Mouse (Mus musculus) forebrain, embryonic 10.5 days (tissue): Measurements from ENCODE around the gene Cln3. TPM values are rescaled to one million over a fixed set of nuclear protein-coding genes. Genes with fewer than 3 reads are reported as not detected.

Experiments used
- DNase-seq: peaks from one replicate; pipeline ENCODE4 v3.0.0-alpha.2; 2017; ENCODE audit warnings: low spot score; ENCODE audit errors: extremely low spot score
- H3K27ac ChIP-seq: fragments of 300-500 bp; sonication (generic); 2 replicates; pipeline ENCODE4 v1.5.1; 2016; ENCODE audit warnings: mild to moderate bottlenecking
- H3K27me3 ChIP-seq: fragments of 300-500 bp; sonication (generic); 2 replicates; pipeline ENCODE4 v1.6.1; 2016; ENCODE audit warnings: mild to moderate bottlenecking; ENCODE audit not compliant: poor library complexity, severe bottlenecking
- H3K36me3 ChIP-seq: fragments of 300-500 bp; sonication (generic); replicated peaks from 2 replicates; pipeline ENCODE4 v1.6.1; 2016; ENCODE audit warnings: mild to moderate bottlenecking, moderate library complexity
- H3K4me1 ChIP-seq: fragments of 300-500 bp; sonication (generic); 2 replicates; pipeline ENCODE4 v1.6.1; 2016
- H3K4me3 ChIP-seq: fragments of 300-500 bp; sonication (generic); 2 replicates; pipeline ENCODE4 v1.5.1; 2016; ENCODE audit warnings: mild to moderate bottlenecking, moderate library complexity
- H3K9me3 ChIP-seq: fragments of 300-500 bp; sonication (generic); 2 replicates; pipeline ENCODE4 v1.6.1; 2016; ENCODE audit warnings: mild to moderate bottlenecking, moderate library complexity
- WGBS: fragments of 180-500 bp; shearing (Covaris S2); methylation state at CpG from one replicate; pipeline ENCODE4 v1.1.7; 2016; 5-methylcytosine and 5-hydroxymethylcytosine counted together
- microRNA-seq: library from miRNA; unstranded; fragments of <30 nt; microRNA quantifications from one replicate; pipeline ENCODE4, GENCODE M21; 2017
- polyA plus RNA-seq: library from polyadenylated mRNA; unstranded; fragments of >200 nt; fragmentation: Nextera tagmentation; extraction: Ambion mirVana; gene quantifications from 2 replicates; pipeline ENCODE4 v1.2.1, GENCODE M21; 2016

Gene Cln3
- polyA plus RNA-seq, 1 experiment from 2014 or later: 20.7 TPM

GRCm38 (mm10) chr7:126537820-126538585 lies 47.6 kb downstream of the Cln3 start:
- no peak for DNase-seq
- Histone ChIP-seq H3K9me3 (no peaks in the 10 kb centered on the region), H3K4me1 (peaks cover 10% of the 10 kb centered on the region), H3K4me3 (no peak overlapping the region), H3K27me3 (peaks cover 29% of the 10 kb centered on the region), H3K36me3 (no peaks in the 10 kb centered on the region), H3K27ac (no peak overlapping the region)
- 76% methylated on average over 5 of the region's 5 CpGs for WGBS

- Histone ChIP-seq H3K27ac (peak overlapping the region; percentile 81; the same call in 1 of the 2 replicates), H3K36me3 (no peaks in the 10 kb centered on the region)
- peak; percentile 21 for DNase-seq
Measured at GRCm38 (mm10) chr7:126536466-126536865, 49.2 kb downstream of the Cln3 start.

GRCm38 (mm10) chr7:126535766-126536165 lies 49.9 kb downstream of the Cln3 start:
- Histone ChIP-seq H3K27ac (peak overlapping the region; percentile 81), H3K9me3 (no peaks in the 10 kb centered on the region), H3K36me3 (no peaks in the 10 kb centered on the region), H3K27me3 (peaks cover 29% of the 10 kb centered on the region), H3K4me1 (peaks cover 10% of the 10 kb centered on the region), H3K4me3 (peak overlapping the region; percentile 57)
- DNase-seq: peak; percentile 53
- 2% methylated on average over 28 of the region's 28 CpGs for WGBS

More at GRCm38 (mm10) chr7:126536466-126536865, 49.2 kb downstream of the Cln3 start:
- 63% methylated on average over 9 of the region's 9 CpGs for WGBS
- Histone ChIP-seq H3K4me1 (peaks cover 10% of the 10 kb centered on the region), H3K9me3 (no peaks in the 10 kb centered on the region), H3K4me3 (peak overlapping the region; percentile 57), H3K27me3 (peaks cover 29% of the 10 kb centered on the region)

- WGBS: 84% methylated on average over 1 of the region's 1 CpGs
Measured at GRCm38 (mm10) chr7:126533434-126533833, 52.2 kb downstream of the Cln3 start.

GRCm38 (mm10) chr7:126528166-126528577 lies 57.4 kb downstream of the Cln3 start:
- Histone ChIP-seq H3K4me3 (no peak overlapping the region; the same call in 1 of the 2 replicates), H3K4me1 (peaks cover 3% of the 10 kb centered on the region; the same call in 1 of the 2 replicates), H3K36me3 (no peaks in the 10 kb centered on the region), H3K27me3 (no peaks in the 10 kb centered on the region), H3K27ac (peak overlapping the region; percentile 87), H3K9me3 (no peaks in the 10 kb centered on the region)
- 20% methylated on average over 1 of the region's 1 CpGs for WGBS
- DNase-seq: peak; percentile 39

More at GRCm38 (mm10) chr7:126533434-126533833, 52.2 kb downstream of the Cln3 start:
- no peak for DNase-seq
- Histone ChIP-seq H3K9me3 (no peaks in the 10 kb centered on the region), H3K27me3 (peaks cover 29% of the 10 kb centered on the region), H3K4me1 (peaks cover 10% of the 10 kb centered on the region), H3K36me3 (no peaks in the 10 kb centered on the region), H3K27ac (no peak overlapping the region), H3K4me3 (no peak overlapping the region)

GRCm38 (mm10) chr7:126523316-126523715 lies 62.3 kb downstream of the Cln3 start:
- no peak for DNase-seq
- Histone ChIP-seq H3K27me3 (no peaks in the 10 kb centered on the region), H3K9me3 (no peaks in the 10 kb centered on the region), H3K4me1 (peaks cover 6% of the 10 kb centered on the region; the same call in 1 of the 2 replicates), H3K36me3 (no peaks in the 10 kb centered on the region), H3K27ac (no peak overlapping the region), H3K4me3 (no peak overlapping the region)
- 85% methylated on average over 3 of the region's 3 CpGs for WGBS

Small RNAs within 50 kb of the gene (microRNA-seq; reads per million reads assigned to microRNA genes)
- gene Mir7059: not detected

Other genes starting within 250 kb of the Cln3 start
- 2.0 and 2.4 TPM in 2 replicates for gene Lat, start 216.2 kb downstream of the Cln3 start, polyA plus RNA-seq
- 64.7 and 68.6 TPM in 2 replicates for gene Spns1, start 208.4 kb downstream of the Cln3 start, polyA plus RNA-seq
- 2.6 and 2.8 TPM in 2 replicates for gene Nfatc2ip, start 189.1 kb downstream of the Cln3 start, polyA plus RNA-seq
- 0.07 and 0.14 TPM in 2 replicates for gene Cd19, start 170.9 kb downstream of the Cln3 start, polyA plus RNA-seq
- 24.8 and 25.5 TPM in 2 replicates for gene Rabep2, start 157.1 kb downstream of the Cln3 start, polyA plus RNA-seq
- gene Atp2a1, start 122.7 kb downstream of the Cln3 start, polyA plus RNA-seq: 0.33 TPM in 2 replicates
- gene Sh2b1, start 110.4 kb downstream of the Cln3 start, polyA plus RNA-seq: 49.2 and 50.8 TPM in 2 replicates
- gene Tufm, start 98.5 kb downstream of the Cln3 start, polyA plus RNA-seq: 180 and 183 TPM in 2 replicates
- 49.0 and 55.3 TPM in 2 replicates for gene Atxn2l, start 82.4 kb downstream of the Cln3 start, polyA plus RNA-seq
- 230 and 233 TPM in 2 replicates for gene Eif3c, start 19.4 kb downstream of the Cln3 start, polyA plus RNA-seq
- gene Apobr, start 875 bp downstream of the Cln3 start, polyA plus RNA-seq: 0.67 and 0.79 TPM in 2 replicates
- not detected in 2 replicates for gene Il27, start 9.1 kb upstream of the Cln3 start, polyA plus RNA-seq
- 1.3 and 2.0 TPM in 2 replicates for gene Nupr1, start 45.0 kb upstream of the Cln3 start, polyA plus RNA-seq
- gene Sgf29, start 63.5 kb upstream of the Cln3 start, polyA plus RNA-seq: 61.1 and 64.5 TPM in 2 replicates
- 0.16 and 0.40 TPM in 2 replicates for gene Sult1a1, start 90.6 kb upstream of the Cln3 start, polyA plus RNA-seq
- gene Bola2, start 109.6 kb upstream of the Cln3 start, polyA plus RNA-seq: 213 and 216 TPM in 2 replicates
- gene Slx1b, start 110.0 kb upstream of the Cln3 start, polyA plus RNA-seq: 13.5 and 14.0 TPM in 2 replicates
- 33.6 and 40.3 TPM in 2 replicates for gene Coro1a, start 122.0 kb upstream of the Cln3 start, polyA plus RNA-seq
- 54.4 and 55.7 TPM in 2 replicates for gene Mapk3, start 173.8 kb upstream of the Cln3 start, polyA plus RNA-seq
- 0.77 and 0.98 TPM in 2 replicates for gene Gdpd3, start 180.5 kb upstream of the Cln3 start, polyA plus RNA-seq
- gene Ypel3, start 191.1 kb upstream of the Cln3 start, polyA plus RNA-seq: 28.9 and 35.0 TPM in 2 replicates
- 0.32 and 0.61 TPM in 2 replicates for gene Tbx6, start 195.7 kb upstream of the Cln3 start, polyA plus RNA-seq
- 413 and 423 TPM in 2 replicates for gene Ppp4c, start 206.7 kb upstream of the Cln3 start, polyA plus RNA-seq
- gene Fam57b, start 211.9 kb upstream of the Cln3 start, polyA plus RNA-seq: 2.6 and 2.9 TPM in 2 replicates
- gene 4930451I11Rik, start 245.8 kb upstream of the Cln3 start, polyA plus RNA-seq: not detected in 2 replicates